Mouse (Mus musculus) testis, postnatal 10 days (tissue): ENCODE measurements around the gene Igfbp5.

Experiments used
- DNase-seq: peaks from one replicate; pipeline ENCODE4 v3.0.0; 2021; ENCODE audit warnings: low spot score

Igfbp5 gene

GRCm38 (mm10) chr1:72809304-72809703 is 65.4 kb downstream of the Igfbp5 start:
- DNase-seq, result no peak
